Mouse (Mus musculus) gastrocnemius, adult 8-10 months (tissue): ENCODE data around the gene Tmem238. TPM values are rescaled to one million over a fixed set of nuclear protein-coding genes. Genes with fewer than 3 reads are reported as not detected.
"Not testable (repeated sequence)": the region's sequence is repeated elsewhere in the genome, so short reads cannot be mapped to it uniquely, and the experiment has no call there.

Source experiments
- DNase-seq, 2 experiments: peaks; one replicate each; pipeline ENCODE4 v3.0.0; 2022; ENCODE audit warnings: low spot score in 2 of 2
- total RNA-seq, 4 experiments: library from RNA; stranded (reverse); gene quantifications; 2 replicates each; pipeline ENCODE4 v1.2.4; 2022

Gene Tmem238
- total RNA-seq: 10 to 100 TPM in 1 of 4 experiments, 1 to 10 TPM in 3; 6.0 to 12.3 (median 7.4) TPM

DNA sequence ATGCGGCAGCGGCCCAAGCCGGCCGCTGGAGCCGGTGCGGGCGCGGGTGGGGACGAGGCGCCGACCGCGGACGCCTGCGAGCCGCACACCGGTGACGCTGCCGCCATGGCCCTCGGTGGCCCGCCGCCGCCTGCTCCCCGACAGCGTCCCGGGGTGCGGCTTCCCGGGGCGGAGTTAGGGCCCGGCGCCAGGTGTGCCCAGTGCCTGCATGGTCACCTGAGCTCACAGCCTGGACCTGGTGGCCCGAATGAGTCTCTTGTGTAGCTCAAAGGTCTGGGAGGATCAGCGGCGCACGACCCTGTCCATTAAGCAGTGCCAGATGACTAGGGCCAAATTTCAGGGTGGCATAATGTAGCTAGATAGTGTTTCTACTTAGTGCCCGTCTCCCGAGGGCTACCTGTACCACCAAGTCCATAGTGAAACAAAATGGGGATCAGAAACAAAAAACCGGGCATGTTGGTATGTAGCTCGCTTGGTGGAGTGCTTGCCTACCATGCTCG is at the start of gene Tmem238:
Gene Tmem238 (minus strand): TSS at position 221 of the 500 bp plus-strand sequence.
- DNase-seq: peak; percentile 55 to 57

DNA sequence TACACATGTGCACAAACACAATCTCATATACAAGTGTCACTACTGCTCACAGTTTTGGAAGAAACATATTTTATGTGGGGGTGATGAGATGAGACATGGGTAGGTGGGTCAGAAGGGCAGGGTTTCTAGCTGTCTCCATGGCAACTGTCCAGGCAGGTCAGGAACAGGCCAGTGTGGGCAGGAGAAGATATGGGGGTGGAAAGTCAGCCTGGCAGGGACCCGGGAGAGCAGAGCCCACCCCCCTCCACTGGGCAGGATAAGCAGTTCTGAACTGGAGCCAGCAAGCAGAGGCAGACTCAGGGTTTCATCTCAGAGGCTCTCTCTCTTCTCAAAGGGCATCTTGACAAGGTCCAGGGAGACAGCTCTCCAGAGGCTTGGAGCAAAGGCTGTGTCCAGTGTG is 48.2 kb upstream of the Tmem238 start:
- no peak for DNase-seq

DNA sequence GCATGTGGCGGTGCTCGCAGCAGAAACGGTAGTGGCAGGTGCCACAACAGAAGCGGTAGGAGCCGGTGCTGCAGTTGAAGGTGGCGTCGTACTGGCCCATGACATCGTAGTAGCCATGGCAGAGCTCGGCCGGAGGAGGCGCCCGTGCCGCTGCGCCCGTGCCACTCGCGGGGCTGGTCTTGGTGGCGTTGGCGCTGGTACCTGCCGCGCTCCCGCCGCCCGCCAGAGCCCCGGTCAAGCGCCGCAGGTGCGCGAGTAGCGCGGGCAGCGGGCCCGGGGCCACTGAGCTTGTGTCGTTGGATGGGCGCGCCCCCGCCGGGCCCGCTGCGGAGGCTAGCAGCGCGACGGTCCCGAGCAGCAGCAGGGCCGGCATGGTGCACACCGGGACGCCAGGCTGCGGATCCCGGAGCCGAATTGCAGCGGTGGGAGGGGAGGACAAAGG is 46.9 kb upstream of the Tmem238 start:
- peak; percentile 15 to 50 for DNase-seq

DNA sequence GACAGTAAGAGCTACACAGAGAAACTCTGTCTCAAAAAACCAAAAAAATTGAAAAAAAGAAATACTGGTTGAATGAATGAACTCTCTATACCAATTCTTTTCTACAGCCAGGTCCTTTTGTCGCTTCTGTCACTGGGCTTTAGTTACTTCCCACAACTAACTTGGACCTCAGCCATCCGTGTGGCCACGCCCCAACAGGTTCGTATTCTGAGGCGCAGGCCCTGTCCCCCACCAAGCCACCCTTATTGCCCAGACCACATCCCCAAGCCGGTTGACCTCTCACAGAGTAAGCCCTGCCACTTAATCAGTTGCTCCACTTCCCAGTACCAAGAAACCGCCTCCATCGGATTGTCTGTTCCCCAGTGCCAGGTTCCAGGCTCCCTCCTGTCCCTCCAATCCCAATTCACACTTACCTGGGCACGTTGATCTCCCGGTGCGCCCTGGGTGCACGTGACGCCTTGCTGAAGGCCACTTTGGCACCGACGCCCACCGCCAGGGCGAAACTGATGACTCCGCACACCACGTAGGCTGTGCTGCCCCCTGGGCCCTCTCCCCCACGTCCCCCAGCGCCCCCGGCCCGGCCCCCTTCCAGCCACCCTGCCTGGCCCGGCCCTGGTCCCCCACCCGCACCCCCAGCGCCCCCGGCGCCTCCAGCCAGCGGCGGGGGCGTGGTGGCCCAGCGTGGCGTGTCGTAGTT is 46.3 kb upstream of the Tmem238 start:
- no peak for DNase-seq

DNA sequence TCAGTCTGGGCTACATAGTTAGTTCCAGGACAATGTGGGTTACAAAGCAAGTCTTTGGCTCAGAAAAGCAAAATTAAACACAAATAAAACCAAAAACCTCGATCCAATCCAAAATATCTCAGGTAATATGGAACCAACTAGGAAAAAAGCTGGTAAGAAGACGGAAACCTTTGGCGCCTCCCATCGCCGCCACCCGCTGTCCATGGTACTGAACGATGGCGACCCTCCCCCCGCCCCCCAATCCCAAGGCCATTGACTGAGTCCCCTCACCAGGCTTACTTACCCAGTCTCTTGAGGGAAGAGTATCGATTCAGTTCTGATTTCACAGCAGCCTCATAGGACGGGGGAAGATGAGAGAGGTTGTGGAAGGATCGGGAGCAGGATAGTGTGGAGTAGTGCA is 41.0 kb upstream of the Tmem238 start:
- DNase-seq: no peak

DNA sequence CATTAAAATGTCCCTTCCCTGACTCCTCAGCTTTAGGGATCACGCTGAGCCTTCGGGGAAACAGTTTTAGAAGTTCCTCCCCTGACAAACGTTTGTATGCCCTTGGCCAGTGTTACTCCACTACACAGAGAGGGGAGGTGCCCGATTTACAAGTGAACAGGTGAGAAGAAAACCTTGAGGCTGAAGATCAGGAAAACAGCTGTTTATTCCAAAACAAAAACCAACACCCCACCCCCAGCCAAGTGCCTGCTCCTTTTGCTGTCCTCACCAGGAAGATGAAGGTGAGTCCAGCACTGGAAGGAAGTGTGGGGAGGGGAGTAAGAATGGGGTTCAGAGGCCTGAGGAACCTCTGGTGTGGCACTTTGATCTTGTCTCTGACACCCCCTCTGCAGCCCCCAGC is 35.9 kb upstream of the Tmem238 start:
- no peak for DNase-seq

DNA sequence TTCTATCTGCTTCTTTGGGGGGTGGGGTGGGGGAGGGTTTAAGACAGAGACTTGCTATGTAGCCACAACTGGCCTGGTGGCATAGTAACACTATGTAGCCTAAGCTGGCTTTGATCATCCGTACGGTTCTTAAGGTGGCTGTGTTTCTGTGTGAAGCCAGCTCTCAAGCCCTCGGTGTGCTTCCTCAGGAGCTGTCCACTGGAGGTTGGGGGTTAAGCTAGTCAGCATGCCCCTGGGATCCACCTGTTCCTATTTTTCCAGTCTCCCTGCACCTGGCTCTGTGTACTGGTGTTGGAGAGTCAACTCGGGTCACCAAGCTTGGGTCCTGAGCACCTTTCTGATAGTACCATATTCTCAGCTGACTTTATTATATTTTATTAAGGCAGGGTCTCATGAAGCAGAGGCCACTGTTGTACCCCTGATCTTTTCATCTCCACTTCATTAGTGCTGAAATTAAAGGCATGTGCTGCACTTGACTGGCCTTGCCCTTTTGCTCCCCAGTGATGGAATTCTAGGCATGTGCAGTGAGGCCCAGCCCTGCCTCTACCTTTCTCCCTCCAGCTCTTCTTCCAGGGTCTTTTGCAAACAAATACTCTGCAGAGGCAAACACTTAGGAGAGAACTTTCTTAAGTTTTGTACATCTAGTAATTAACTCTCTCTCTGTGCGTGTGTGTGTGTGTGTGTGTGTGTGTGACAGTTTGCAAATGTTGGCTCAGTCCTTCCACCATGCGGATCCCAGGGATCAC is 32.9 kb upstream of the Tmem238 start:
- no peak for DNase-seq

DNA sequence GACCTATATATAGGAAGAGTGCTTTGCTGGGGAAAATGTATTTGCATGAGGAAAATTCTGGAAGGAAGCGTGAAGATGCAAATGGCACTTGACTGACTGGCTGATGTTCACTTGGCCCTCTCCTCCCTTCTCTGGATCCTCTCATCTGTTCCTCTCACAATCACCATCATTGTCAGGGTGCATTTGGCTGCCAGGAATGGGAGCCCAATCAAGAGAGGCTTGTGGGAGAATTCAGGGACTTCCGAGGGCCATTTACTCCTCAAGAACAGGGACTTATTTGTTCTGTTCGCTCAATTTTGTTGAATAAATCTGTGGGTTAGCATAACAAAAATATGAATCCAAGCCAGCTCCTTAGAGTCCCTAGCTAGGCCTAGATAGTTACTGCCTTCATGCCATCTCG is 32.2 kb upstream of the Tmem238 start:
- no peak for DNase-seq

DNA sequence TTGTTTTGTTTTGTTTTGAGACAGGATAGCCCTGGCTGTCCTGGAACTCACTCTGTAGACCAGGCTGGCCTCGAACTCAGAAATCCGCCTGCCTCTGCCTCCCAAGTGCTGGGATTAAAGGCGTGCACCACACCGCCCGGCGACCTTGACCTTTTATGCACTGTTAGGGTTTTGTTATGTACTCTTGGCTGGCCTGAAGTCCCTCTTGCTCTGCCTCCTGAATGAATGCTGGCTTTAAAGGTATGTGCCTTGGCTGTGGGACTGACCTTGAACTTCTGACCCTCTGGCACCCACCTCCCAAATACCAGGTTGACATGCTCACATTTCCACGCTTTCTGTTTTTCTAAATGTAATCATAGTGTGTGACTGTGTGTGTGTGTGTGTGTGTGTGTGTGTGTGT is 31.5 kb upstream of the Tmem238 start:
- DNase-seq: not testable (repeated sequence)

DNA sequence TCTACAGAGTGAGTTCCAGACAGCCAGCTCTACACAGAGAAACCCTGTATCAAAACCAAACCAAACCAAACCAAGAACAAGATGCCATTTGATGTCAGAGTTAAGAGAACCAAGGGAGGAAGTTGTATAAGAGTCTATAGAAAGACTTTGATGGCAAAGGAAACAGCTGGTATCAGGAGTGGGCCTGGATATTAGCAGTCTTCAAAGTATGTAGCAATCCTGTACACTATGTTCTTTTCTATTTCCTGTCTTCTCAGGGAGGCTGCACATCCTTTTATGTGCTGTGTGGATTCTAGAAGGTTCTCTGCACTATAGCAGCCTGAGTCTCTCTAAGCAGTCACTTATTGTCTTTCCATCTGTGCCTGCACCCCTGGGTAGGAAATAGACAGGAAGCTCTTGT is 27.1 kb upstream of the Tmem238 start:
- no peak for DNase-seq

DNA sequence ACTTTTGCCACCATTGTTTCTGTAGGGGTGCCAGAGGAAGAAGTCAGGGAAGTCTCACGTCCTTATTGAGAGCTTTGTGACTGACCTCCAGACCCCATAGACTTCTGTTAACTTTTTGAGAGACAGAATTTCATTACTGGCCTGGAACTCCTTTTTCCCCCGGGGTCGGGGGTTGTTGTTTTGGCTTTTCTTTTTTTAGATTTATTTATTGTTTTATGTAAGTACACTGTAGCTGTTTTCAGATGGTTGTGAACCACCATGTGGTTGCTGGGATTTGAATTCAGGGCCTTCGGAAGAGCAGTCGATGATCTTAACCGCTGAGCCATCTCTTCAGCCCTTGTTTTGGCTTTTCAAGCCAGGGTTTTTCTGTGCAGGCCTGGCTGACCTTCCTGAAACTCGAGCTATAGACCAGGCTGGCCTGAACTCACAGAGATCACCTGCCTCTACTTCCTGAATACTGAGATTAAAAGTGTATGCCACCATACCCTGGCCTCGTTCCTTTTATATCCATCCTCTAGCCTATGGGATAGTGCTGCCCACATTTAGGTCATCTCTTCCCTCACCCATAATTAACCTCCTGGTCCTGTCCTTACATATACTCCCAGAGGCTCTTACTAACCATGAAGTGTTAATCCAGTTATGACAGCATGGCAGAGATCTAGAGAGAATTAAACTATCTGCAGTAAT is 23.8 kb upstream of the Tmem238 start:
- DNase-seq: no peak

DNA sequence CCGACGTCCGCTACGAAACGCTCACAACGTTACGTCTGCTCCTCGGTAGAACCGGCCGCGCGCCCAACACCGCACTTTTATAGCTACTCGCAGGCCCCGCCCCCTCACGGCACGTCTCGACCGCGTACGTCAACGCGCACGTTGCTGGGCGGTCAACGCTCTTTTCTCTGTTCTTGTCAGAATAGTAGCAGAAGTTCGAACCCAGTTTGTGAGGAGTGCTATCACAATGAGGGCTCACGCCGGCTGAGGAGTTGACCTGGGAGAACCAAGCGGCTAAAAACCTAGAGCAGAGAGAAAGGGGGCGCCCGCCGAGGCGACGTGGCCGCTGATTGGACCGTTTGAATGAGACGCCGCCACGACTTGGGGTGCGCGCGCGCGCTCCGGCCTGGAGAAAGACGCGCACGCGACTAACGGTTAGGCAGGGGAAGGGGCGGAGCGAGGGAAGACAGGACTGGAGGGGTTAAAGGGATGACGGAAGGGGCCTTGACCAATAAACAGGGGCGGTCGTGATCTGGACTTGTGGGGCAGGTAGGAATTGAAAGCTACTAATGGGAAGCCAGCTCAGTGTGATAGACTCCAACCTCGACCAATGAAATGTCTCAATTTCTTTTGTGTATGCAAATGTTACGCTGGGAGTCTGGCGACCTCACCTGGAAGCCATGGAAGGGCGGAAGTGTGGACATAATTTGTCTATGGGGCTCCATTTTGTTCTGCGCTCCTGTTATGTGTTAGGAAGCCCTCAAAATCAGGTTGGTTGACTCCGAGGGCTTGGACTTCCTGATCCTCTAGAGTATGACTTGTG is 23.0 kb upstream of the Tmem238 start, which contains the start of gene Ube2s:
Gene Ube2s (minus strand): TSS at position 288 of the 802 bp plus-strand sequence.
- peak; percentile 95 to 98 for DNase-seq

DNA sequence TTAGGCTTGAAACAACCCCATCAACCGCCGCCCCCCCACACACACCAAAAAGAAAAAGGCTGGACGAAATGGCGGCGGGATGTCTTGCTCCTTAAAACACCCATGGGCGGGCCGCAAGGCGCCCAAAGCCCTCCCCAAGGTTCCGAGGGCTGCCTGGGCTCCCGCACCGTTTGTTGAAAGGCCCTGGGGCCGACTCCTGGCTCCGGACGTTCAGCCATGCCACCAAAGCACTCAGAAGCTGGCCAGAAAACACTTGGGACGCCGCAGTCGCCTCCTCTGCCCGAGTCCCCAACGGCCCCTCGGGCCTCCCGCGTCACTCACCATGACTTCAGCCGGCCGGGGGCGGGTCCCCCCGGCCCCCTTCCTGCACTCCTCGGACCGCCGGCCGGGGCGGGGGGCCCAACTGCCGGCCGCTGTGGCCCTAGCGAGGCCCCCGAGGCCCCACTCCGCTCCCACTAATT is 22.4 kb upstream of the Tmem238 start:
- DNase-seq: no peak

DNA sequence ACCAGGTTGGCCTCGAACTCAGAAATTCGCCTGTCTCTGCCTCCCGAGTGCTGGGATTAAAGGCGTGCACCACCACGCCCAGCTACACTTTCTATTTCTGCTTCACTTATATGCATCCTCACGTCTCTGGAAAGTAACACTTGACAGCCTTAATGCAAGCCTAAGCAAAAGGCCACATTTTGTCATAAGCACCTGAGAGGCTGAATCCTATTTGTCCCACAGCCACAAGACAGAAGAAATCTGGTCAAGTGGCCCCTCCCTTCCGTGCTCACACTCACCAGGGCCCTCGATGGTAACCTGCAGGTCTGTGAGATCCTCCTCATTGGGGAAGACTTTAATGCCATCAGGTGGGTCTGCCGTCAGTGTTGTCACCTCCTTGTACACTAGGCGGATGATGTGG is 21.7 kb upstream of the Tmem238 start:
- DNase-seq: not testable (repeated sequence)

DNA sequence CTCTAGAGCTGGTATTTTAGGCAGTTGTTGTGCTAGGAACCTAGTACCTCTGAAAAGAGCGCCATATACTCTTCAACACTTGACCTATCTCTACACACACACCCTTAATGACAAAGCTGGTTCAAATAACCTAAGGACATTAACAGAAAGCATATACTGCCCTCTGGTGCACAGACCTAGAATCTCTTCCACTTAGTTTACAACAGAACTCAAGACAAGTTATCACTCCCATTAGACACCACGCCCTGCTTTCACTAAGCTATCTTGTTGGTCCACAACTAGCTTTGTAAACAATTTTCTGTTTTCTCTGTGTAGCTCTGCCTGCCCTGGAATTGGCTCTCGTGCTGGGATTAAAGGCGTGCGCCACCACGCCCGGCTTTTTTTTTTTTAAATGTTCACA is 17.3 kb upstream of the Tmem238 start:
- DNase-seq: no peak

DNA sequence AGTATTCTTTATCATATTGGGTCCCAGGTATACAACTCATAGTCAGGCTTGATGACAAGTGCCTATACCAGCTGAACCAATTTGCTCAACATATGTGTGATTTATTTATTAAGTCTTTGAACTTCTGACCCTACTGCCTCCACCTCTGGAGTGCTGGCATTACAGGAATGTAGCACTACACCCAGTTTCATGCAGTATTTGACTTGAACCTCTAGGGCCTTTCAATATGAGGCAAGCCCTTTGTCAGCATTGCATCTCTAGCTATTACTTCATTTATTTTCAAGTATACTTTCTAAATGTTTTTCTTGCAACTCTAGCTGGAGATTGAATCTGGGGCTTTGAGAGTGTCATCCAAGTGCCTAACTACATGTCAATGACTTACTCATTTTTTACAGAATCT is 12.8 kb upstream of the Tmem238 start:
- no peak for DNase-seq

DNA sequence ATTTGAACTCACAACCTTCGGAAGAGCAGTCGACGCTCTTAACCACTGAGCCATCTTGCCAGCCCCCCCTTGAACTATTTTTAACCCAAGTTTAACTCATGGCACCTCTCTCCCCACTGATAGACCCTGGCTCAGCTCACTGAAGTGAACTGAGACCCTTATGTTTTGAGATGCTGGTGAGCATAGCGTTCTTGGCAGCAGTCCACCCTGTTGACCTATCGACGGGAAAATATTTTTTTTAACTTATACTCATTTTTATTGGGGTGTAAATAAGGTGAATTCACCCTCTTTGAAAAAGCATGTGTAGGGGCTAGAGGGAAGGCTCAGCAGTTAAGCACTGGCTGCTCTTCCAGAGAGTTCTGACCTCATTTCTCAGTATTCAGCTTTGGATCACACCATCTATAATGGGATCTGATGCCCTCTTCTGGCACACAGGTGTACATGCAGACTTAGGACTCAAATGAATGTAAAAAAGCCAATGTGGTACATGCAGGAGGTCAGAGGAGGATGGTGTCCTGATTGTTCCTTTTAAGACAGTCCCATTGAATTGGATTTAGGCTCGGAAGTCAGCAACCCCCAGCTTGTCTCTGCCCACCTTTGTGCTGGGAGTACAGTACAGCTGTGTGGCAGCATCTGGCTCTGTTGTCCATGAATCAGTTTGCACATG is 6.4 kb upstream of the Tmem238 start:
- no peak for DNase-seq

DNA sequence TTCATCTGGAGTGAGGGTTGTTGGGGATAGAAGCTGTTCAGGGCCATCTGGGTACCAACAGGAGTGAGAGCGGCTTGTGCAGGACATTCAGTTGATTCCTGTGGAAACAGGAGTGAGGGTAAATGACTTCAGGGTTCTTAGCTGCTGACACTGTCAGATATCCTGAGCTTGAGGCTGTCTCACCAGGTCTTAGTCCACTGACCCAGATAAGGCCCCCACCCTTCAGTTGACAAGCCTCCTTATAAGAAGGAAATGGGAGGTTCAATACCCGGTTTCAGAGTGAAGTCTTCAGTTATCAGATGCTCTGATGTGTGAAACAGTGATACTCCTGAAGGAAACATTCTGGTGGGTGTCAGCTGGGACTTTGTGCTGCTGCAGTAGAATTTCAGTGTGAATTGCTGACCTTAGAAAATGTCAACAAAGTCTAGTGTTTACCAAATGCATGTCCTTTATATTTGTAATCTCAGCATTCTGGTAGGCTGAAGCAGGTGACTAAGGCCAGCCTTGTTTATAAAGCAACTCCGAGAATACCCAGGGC is 5.2 kb upstream of the Tmem238 start:
- no peak for DNase-seq

DNA sequence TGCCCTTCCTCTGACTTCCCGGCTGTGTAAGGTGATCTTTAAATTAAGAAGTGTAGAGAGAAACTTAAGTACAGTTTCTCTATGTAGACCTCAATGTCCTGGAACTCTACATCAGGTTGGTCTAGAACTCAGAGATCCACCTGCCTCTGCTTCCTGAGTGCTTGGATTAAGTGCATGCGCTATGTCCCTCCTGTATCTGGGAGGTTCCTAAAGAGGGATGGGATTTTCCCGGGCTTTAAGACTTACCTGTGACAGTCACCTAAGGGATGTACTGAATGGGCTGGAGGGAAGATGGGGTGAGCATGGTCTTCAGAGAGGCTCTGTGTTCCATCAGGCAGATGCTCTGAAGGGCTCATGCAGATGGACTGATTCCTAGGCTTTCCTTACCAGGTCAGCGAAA is 4.2 kb upstream of the Tmem238 start:
- no peak for DNase-seq

DNA sequence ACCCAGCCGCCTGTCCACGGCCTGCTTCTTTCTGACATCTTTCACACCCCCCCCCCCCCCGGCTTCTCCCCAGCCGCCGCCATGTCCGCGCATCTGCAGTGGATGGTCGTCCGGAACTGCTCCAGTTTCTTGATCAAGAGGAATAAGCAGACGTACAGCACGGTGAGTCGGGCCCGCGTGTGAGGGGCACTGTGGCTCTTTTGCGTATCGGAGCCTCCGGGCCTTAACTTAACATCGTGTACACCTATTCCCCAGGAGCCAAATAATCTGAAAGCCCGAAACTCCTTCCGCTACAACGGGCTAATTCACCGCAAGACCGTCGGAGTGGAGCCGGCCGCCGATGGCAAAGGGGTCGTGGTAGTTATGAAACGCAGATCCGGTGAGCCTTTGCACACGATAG is 3.8 kb upstream of the Tmem238 start:
- DNase-seq: not testable (repeated sequence)
